Mouse (Mus musculus) regulatory T cell (primary cell): ENCODE data around the gene Tbc1d5.

Experiments used
- in situ Hi-C: fragments of 300-600 bp; cut with MboI, MseI; formaldehyde crosslinking; loops from one replicate; pipeline ENCODE4 v1.15.1; 2025; ENCODE audit warnings: high pct_unique_total_duplicates

Gene Tbc1d5

GRCm38 (mm10) chr17:51043869-51044268, 135.3 kb downstream of the Tbc1d5 start:
- in situ Hi-C loops = no loop called here

- in situ Hi-C loops = no loop called here
These were observed 138.3 kb downstream of the Tbc1d5 start for GRCm38 (mm10) chr17:51040861-51041260.

- in situ Hi-C loops = no loop called here
These were observed 155.9 kb downstream of the Tbc1d5 start for GRCm38 (mm10) chr17:51023227-51023626.

GRCm38 (mm10) chr17:51016384-51016783, 162.8 kb downstream of the Tbc1d5 start:
- in situ Hi-C loops = no loop called here

DNA sequence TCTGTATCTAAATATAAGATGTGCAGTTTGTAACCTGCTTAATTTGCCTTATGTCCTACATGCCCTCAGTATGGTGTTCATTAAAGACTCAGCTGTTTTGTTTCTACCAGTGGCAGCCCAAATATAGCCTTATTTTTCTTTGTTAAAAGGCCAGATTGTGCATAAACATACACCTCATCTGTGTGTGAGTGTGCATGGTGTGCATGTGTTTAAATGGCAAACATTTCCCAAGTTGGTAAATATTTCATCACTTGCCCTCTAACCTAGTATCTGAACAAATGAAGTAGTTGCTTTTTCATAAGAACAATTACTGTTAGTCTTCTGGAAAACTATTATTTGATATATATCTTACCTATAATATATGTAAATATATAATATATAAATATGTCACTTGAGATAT, 165.2 kb downstream of the Tbc1d5 start:
- in situ Hi-C loops = no loop called here

GRCm38 (mm10) chr17:51003179-51003578, 176.0 kb downstream of the Tbc1d5 start:
- in situ Hi-C loops = no loop called here

GRCm38 (mm10) chr17:50998216-50998615, 180.9 kb downstream of the Tbc1d5 start:
- in situ Hi-C loops = no loop called here

- in situ Hi-C loops = no loop called here
These were observed 185.7 kb downstream of the Tbc1d5 start for GRCm38 (mm10) chr17:50993294-50993993.

DNA sequence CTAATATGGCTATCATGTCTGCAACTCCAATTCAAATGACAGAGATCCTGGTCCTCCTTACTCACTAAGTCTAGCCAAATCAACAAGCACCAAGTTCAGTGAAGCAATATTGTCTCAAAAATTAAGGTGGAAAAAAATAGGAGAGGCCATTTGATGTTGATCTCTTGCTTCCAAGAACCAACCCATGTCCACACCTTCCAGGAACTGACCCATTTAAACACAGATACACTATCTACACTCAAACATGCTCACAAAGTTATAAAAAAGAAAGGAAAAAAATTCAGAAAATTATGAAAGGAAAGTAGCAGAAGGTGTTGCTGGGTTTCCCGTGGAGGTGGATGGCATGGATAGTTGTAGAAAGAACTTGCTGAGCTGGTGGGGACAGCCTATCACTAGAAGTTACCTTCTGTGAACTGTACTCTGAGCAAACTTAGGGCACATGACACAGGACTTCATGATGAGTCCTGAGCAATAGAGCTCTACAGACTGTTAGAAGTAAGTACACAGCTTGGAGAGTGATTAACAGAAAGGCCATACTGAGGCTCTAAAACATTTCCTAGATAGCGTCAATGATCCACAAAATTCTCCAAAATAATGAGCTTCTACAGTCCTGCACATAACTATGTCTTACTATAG, 188.3 kb downstream of the Tbc1d5 start:
- in situ Hi-C loops = no loop called here

GRCm38 (mm10) chr17:50987935-50988334, 191.2 kb downstream of the Tbc1d5 start:
- in situ Hi-C loops = no loop called here

GRCm38 (mm10) chr17:50981933-50982332, 197.2 kb downstream of the Tbc1d5 start:
- in situ Hi-C loops = no loop called here

GRCm38 (mm10) chr17:50972142-50972541, 207.0 kb downstream of the Tbc1d5 start:
- in situ Hi-C loops = no loop called here

- in situ Hi-C loops = no loop called here
These were observed 213.0 kb downstream of the Tbc1d5 start for GRCm38 (mm10) chr17:50966147-50966546.

GRCm38 (mm10) chr17:50954313-50954712, 224.8 kb downstream of the Tbc1d5 start:
- in situ Hi-C loops = no loop called here

DNA sequence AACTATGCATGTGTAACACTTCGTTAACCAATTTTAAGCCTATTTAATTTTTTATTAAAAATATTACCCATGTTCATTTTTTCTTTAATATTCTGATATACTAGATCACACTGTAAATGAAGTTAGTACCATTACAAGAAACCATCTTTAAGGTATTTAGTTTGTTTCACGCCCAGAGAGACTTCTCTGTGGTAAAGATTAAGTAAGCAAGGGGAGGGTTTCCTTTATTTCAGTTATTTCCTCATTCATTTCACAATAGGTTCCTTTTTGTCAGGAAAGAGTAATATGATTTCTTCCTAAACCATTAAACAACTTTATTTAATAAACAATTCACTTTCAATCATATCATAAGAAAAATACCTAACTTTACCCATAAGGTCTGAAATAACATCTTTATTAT, 256.8 kb downstream of the Tbc1d5 start:
- in situ Hi-C loops = no loop called here

- in situ Hi-C loops = no loop called here
These were observed 263.9 kb downstream of the Tbc1d5 start for GRCm38 (mm10) chr17:50915216-50915615.

GRCm38 (mm10) chr17:50908568-50909335, 270.4 kb downstream of the Tbc1d5 start:
- in situ Hi-C loops = no loop called here

- in situ Hi-C loops = no loop called here
These were observed 271.0 kb downstream of the Tbc1d5 start for GRCm38 (mm10) chr17:50908160-50908559.

- in situ Hi-C loops = no loop called here
These were observed 272.5 kb downstream of the Tbc1d5 start for GRCm38 (mm10) chr17:50906630-50907029.

- in situ Hi-C loops = no loop called here
These were observed 274.7 kb downstream of the Tbc1d5 start for GRCm38 (mm10) chr17:50904463-50904862.

GRCm38 (mm10) chr17:50897867-50898266, 281.3 kb downstream of the Tbc1d5 start:
- in situ Hi-C loops = no loop called here

GRCm38 (mm10) chr17:50889475-50889874, 289.7 kb downstream of the Tbc1d5 start:
- in situ Hi-C loops = no loop called here

DNA sequence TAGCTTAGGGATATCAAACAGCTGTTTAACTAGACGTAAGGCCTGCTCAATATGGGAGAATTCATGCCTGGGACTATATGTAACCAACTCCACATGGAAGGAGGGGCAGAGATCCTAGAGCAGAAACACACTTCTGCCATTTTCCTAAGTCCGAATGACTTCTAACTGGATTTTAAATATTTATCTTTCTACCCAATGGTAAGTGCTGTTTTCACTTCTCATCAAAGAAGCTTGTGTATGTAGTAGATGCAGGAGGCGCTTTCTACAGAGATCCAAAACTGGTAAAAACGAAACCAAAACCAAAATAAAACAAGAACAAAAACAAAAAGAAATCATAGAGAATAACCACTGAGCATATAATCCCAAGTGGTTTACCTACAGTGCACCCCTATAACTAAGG, 299.2 kb downstream of the Tbc1d5 start:
- in situ Hi-C loops = loop anchor here (10.0 kb wide), 1 partner anchor 505 kb away; no protein-coding TSS in a partner anchor
